Mouse (Mus musculus): ENCODE results near the gene Atoh8. TPM values are rescaled to one million over a fixed set of nuclear protein-coding genes. Genes with fewer than 3 reads are reported as not detected.

The Atoh8 gene
- polyA plus RNA-seq, 1 experiment: 9.1 TPM

DNA sequence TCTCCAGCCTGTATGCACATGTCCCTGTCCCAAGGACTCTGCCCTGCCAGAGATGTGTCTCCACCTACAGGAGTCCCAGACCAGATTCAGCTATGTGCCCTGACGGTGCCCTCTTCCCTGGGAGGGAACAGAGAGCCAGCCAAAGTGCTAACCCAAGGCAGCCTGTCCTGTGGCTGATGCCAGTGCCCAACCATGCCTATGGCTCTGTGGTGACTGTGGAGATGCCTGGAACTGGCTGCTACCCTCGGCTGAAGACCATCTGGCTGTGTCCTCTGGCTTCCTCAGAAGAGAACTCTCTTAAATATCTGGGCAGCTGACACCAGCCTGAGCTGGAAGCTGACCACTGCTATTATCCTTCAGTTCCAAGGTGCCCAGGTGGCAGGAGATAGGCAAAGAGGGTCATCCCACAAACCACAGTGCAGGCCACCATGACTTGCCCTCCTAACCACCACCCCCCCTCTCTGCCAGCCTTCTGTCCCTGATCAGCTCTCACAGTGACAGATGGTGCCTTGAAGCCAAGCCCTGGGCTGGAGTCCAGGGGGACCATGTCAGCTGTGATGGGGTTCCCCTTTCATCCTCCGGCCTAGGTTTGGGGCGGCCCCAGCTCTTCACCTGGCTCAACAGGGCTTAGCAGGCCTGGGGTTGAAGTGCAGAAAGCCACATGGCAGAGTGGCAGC lies 18.7 kb upstream of the Atoh8 start:
- 66% methylated on average over 4 of the region's 4 CpGs for WGBS
- H3K27ac ChIP-seq (ENCODE audit: insufficient read depth, low read depth, low read length): no peak overlapping the region
- no peaks in the 10 kb centered on the region for H3K27me3 ChIP-seq (ENCODE audit: control insufficient read depth, insufficient read depth, low read length)
- no peaks in the 10 kb centered on the region; the same call in 1 of the 2 replicates for H3K4me1 ChIP-seq (ENCODE audit: control insufficient read depth, insufficient read depth, insufficient read length, low read length)
- no peak overlapping the region for H3K4me3 ChIP-seq (ENCODE audit: low read depth, low read length)
- H3K36me3 ChIP-seq (ENCODE audit: control insufficient read depth, insufficient read depth, low read length): no peaks in the 10 kb centered on the region
- TF ChIP-seq CTCF (IDR thresholded peaks at IDR 0.05; ENCODE audit: extremely low read depth, insufficient read length, insufficient replicate concordance, low read depth, low read length) (no peak), POLR2A (IDR thresholded peaks at IDR 0.05; ENCODE audit: low read depth, low read length) (no peak)

DNA sequence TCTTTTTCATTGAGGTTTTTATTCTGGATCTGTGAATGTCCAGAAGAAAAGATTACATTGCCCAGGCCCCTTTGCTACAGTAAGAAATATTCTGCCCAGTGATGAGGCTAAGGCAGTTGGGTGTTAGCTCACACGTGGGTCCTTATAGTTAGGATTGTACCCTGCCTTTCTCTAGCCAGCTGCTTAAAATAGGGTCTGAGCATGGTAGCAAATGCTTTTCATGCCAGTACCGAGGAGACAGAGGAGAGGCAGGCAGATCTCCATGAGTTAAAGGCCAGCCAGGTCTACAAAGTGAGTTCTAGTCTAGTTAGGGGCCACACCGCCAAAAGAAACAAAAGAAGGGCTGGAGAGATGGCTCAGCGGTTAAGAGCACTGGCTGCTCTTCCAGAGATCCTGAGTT lies 17.8 kb upstream of the Atoh8 start:
- TF ChIP-seq CTCF (IDR thresholded peaks at IDR 0.05; ENCODE audit: extremely low read depth, insufficient read length, insufficient replicate concordance, low read depth, low read length) (no peak), POLR2A (IDR thresholded peaks at IDR 0.05; ENCODE audit: low read depth, low read length) (no peak)
- Histone ChIP-seq H3K27me3 (ENCODE audit: control insufficient read depth, insufficient read depth, low read length) (no peaks in the 10 kb centered on the region), H3K4me1 (ENCODE audit: control insufficient read depth, insufficient read depth, insufficient read length, low read length) (no peaks in the 10 kb centered on the region; the same call in 1 of the 2 replicates), H3K27ac (ENCODE audit: insufficient read depth, low read depth, low read length) (no peak overlapping the region), H3K36me3 (ENCODE audit: control insufficient read depth, insufficient read depth, low read length) (no peaks in the 10 kb centered on the region), H3K4me3 (ENCODE audit: low read depth, low read length) (no peak overlapping the region)
- 92% methylated on average over 4 of the region's 4 CpGs for WGBS

DNA sequence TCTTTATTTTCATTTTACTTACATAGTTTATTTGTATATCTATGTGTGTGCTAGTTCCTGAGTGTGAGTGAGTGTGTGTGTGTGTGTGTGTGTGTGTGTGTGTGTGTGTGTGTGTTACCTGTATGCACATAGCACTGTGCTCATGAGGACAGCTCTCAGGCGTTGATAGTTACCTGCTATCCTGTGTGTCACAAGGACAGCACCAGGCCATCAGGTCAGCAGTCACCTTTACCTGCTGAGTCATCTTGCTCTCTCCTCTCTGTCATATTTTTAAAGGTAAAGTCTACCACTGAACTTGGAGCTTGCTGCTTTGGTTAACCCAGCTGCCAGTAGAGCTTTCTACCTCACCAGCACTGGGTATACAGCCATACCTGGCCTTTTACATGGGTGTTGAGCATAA lies 17.1 kb upstream of the Atoh8 start:
- WGBS: 79% methylated on average over 1 of the region's 1 CpGs

GRCm38 (mm10) chr6:72249981-72250380 lies 14.6 kb upstream of the Atoh8 start:
- Histone ChIP-seq H3K4me1 (ENCODE audit: control insufficient read depth, insufficient read depth, insufficient read length, low read length) (peaks cover under 1% of the 10 kb centered on the region; the same call in 1 of the 2 replicates), H3K4me3 (ENCODE audit: low read depth, low read length) (no peak overlapping the region), H3K27ac (ENCODE audit: insufficient read depth, low read depth, low read length) (no peak overlapping the region), H3K27me3 (ENCODE audit: control insufficient read depth, insufficient read depth, low read length) (no peaks in the 10 kb centered on the region), H3K36me3 (ENCODE audit: control insufficient read depth, insufficient read depth, low read length) (no peaks in the 10 kb centered on the region)
- 92% methylated on average over 4 of the region's 4 CpGs for WGBS
- TF ChIP-seq POLR2A (IDR thresholded peaks at IDR 0.05; ENCODE audit: low read depth, low read length): no peak
- no peak for TF ChIP-seq CTCF (IDR thresholded peaks at IDR 0.05; ENCODE audit: extremely low read depth, insufficient read length, insufficient replicate concordance, low read depth, low read length)

More for the DNA sequence above, 17.1 kb upstream of the Atoh8 start:
- H3K27me3 ChIP-seq (ENCODE audit: control insufficient read depth, insufficient read depth, low read length): no peaks in the 10 kb centered on the region
- H3K27ac ChIP-seq (ENCODE audit: insufficient read depth, low read depth, low read length): no peak overlapping the region
- no peaks in the 10 kb centered on the region for H3K36me3 ChIP-seq (ENCODE audit: control insufficient read depth, insufficient read depth, low read length)
- no peak overlapping the region for H3K4me3 ChIP-seq (ENCODE audit: low read depth, low read length)
- H3K4me1 ChIP-seq (ENCODE audit: control insufficient read depth, insufficient read depth, insufficient read length, low read length): no peaks in the 10 kb centered on the region; the same call in 1 of the 2 replicates
- no peak for TF ChIP-seq CTCF (IDR thresholded peaks at IDR 0.05; ENCODE audit: extremely low read depth, insufficient read length, insufficient replicate concordance, low read depth, low read length)
- TF ChIP-seq POLR2A (IDR thresholded peaks at IDR 0.05; ENCODE audit: low read depth, low read length): no peak

DNA sequence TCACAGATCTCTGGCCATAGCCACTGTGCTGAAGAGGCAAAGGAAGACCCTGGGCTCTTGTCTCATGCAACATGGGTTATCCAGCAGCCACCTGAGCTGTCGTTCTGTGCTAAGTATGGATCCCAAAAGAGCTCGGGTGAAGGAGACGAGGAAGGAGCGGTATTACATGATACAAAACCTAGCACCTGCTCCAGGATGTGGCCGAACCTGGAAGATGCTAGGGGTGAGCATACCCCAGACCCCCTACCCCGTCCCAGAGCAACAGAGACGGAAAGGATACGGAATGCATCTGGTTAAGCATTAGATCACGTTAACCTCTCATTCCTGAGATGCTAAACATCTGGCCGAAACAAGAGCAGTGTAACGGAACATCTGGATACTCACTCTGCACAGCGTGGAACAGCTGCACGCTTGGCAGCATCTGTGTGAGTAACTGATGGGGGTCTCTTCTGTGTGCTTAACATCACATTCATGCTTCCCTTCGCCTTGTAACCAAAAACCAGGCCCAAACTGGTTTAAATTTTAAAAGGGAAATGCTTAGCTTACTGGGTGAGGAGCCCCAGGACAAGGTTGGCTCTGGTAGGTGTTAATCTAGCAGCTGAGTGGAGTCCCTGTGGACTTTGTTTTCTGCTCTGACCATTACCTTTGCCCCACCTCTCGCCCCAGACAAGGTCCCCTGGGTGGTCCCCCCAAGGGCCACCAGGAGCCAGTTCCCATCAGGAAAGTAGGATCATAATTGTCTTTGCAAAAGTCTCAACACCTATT lies 13.0 kb upstream of the Atoh8 start:
- WGBS: 78% methylated on average over 15 of the region's 15 CpGs

DNA sequence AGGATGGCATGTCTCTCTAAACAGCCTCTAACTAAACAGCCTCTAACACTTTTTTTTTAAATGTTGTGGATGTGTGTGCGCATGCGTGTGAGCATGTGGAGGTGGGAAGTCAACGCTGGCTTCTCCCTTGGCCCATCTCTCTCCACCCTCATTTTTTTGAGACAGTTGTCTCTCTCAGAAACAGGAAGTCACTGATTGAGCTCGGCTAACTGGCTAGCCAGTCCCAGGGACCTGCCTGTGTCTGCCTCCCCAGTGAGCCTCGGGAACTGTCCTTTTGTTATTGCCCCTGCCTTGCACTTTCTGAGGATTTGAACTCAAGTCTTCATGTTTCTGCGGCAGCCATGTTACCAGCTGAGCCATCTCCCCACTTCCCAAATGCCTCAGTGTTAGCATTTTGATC lies 10.9 kb upstream of the Atoh8 start:
- Histone ChIP-seq H3K27me3 (ENCODE audit: control insufficient read depth, insufficient read depth, low read length) (no peaks in the 10 kb centered on the region), H3K4me1 (ENCODE audit: control insufficient read depth, insufficient read depth, insufficient read length, low read length) (peaks cover 3% of the 10 kb centered on the region; the same call in 1 of the 2 replicates), H3K36me3 (ENCODE audit: control insufficient read depth, insufficient read depth, low read length) (no peaks in the 10 kb centered on the region), H3K27ac (ENCODE audit: insufficient read depth, low read depth, low read length) (no peak overlapping the region), H3K4me3 (ENCODE audit: low read depth, low read length) (no peak overlapping the region)
- no peak for TF ChIP-seq POLR2A (IDR thresholded peaks at IDR 0.05; ENCODE audit: low read depth, low read length)
- no peak for TF ChIP-seq CTCF (IDR thresholded peaks at IDR 0.05; ENCODE audit: extremely low read depth, insufficient read length, insufficient replicate concordance, low read depth, low read length)
- WGBS: 79% methylated on average over 6 of the region's 6 CpGs

More for the DNA sequence above, 13.0 kb upstream of the Atoh8 start:
- no peaks in the 10 kb centered on the region for H3K36me3 ChIP-seq (ENCODE audit: control insufficient read depth, insufficient read depth, low read length)
- H3K27me3 ChIP-seq (ENCODE audit: control insufficient read depth, insufficient read depth, low read length): no peaks in the 10 kb centered on the region
- no peak for TF ChIP-seq CTCF (IDR thresholded peaks at IDR 0.05; ENCODE audit: extremely low read depth, insufficient read length, insufficient replicate concordance, low read depth, low read length)
- TF ChIP-seq POLR2A (IDR thresholded peaks at IDR 0.05; ENCODE audit: low read depth, low read length): no peak
- H3K4me1 ChIP-seq (ENCODE audit: control insufficient read depth, insufficient read depth, insufficient read length, low read length): peaks cover 3% of the 10 kb centered on the region; the same call in 1 of the 2 replicates
- H3K4me3 ChIP-seq (ENCODE audit: low read depth, low read length): no peak overlapping the region
- H3K27ac ChIP-seq (ENCODE audit: insufficient read depth, low read depth, low read length): no peak overlapping the region
